Mouse (Mus musculus) cortical plate, adult 2 months (tissue): Measurements from ENCODE around the gene Cdc42. TPM values are rescaled to one million over a fixed set of nuclear protein-coding genes. Genes with fewer than 3 reads are reported as not detected.

ENCODE experiments used
- H3K27ac ChIP-seq: fragments of 200-500 bp; 2 replicates; pipeline ENCODE4 v1.5.1; 2012; ENCODE audit warnings: low read length, control low read depth, inconsistent platforms; ENCODE audit not compliant: insufficient read depth
- H3K4me1 ChIP-seq: fragments of 200-500 bp; 2 replicates; pipeline ENCODE4 v1.6.1; 2011; ENCODE audit warnings: low read length; ENCODE audit not compliant: control insufficient read depth, insufficient read depth
- H3K4me3 ChIP-seq: fragments of 200-500 bp; 2 replicates; pipeline ENCODE4 v1.5.1; 2011; ENCODE audit warnings: mild to moderate bottlenecking, low read length, control low read depth; ENCODE audit not compliant: insufficient read depth
- CTCF ChIP-seq: fragments of 200-500 bp; IDR thresholded peaks from 2 replicates; pipeline ENCODE4 v1.5.1; 2011; ENCODE audit warnings: mild to moderate bottlenecking, control low read depth, low read length; ENCODE audit not compliant: insufficient read depth; ENCODE audit errors: extremely low read depth
- POLR2A ChIP-seq: fragments of 200-500 bp; IDR thresholded peaks from 2 replicates; pipeline ENCODE4 v1.6.1; 2011; ENCODE audit warnings: mild to moderate bottlenecking, low read length, control low read depth; ENCODE audit not compliant: insufficient read depth; ENCODE audit errors: extremely low read depth
- polyA plus RNA-seq: library from polyadenylated mRNA; depleted of rRNA; stranded (reverse); fragments of >200 nt; gene quantifications from 2 replicates; pipeline ENCODE4 v1.2.3, GENCODE M21; 2012

The Cdc42 gene
- polyA plus RNA-seq, 1 experiment, result 397 TPM

GRCm38 (mm10) chr4:137289701-137290100 lies 67.8 kb downstream of the Cdc42 start:
- H3K4me1 ChIP-seq, result peaks cover 5% of the 10 kb centered on the region
- no peak overlapping the region for H3K27ac ChIP-seq
- no peak overlapping the region for H3K4me3 ChIP-seq
- TF ChIP-seq CTCF, result no peak
- no peak for TF ChIP-seq POLR2A

GRCm38 (mm10) chr4:137287818-137288217 lies 69.7 kb downstream of the Cdc42 start:
- Histone ChIP-seq H3K27ac (no peak overlapping the region), H3K4me3 (no peak overlapping the region), H3K4me1 (0 out of 2 replicates have a peak, but pooled peaks cover 1% of the 10 kb centered on the region)
- peak; percentile 67 for TF ChIP-seq CTCF
- TF ChIP-seq POLR2A, result no peak

GRCm38 (mm10) chr4:137287206-137287605 lies 70.3 kb downstream of the Cdc42 start:
- H3K4me3 ChIP-seq, result no peak overlapping the region
- no peak overlapping the region for H3K27ac ChIP-seq
- H3K4me1 ChIP-seq, result 0 out of 2 replicates have a peak, but pooled peaks cover 1% of the 10 kb centered on the region
- TF ChIP-seq POLR2A, result no peak
- TF ChIP-seq CTCF, result no peak

- 0 out of 2 replicates have a peak, but pooled peaks cover 1% of the 10 kb centered on the region for H3K4me1 ChIP-seq
Measured at GRCm38 (mm10) chr4:137286662-137286953, 70.9 kb downstream of the Cdc42 start.

GRCm38 (mm10) chr4:137285876-137286661 lies 71.5 kb downstream of the Cdc42 start:
- Histone ChIP-seq H3K4me3 (no peak overlapping the region), H3K27ac (no peak overlapping the region), H3K4me1 (0 out of 2 replicates have a peak, but pooled peaks cover 1% of the 10 kb centered on the region)
- TF ChIP-seq POLR2A, result no peak
- no peak for TF ChIP-seq CTCF

More at GRCm38 (mm10) chr4:137286662-137286953, 70.9 kb downstream of the Cdc42 start:
- TF ChIP-seq CTCF (no peak), POLR2A (no peak)
- H3K27ac ChIP-seq, result no peak overlapping the region
- H3K4me3 ChIP-seq, result no peak overlapping the region

- TF ChIP-seq POLR2A (no peak), CTCF (no peak)
- Histone ChIP-seq H3K27ac (no peak overlapping the region), H3K4me1 (no peaks in the 10 kb centered on the region), H3K4me3 (no peak overlapping the region)
Measured at GRCm38 (mm10) chr4:137283407-137283732, 74.2 kb downstream of the Cdc42 start.

GRCm38 (mm10) chr4:137282584-137283406 lies 74.7 kb downstream of the Cdc42 start:
- H3K27ac ChIP-seq, result no peak overlapping the region
- TF ChIP-seq CTCF (no peak), POLR2A (no peak)
- no peak overlapping the region for H3K4me3 ChIP-seq
- no peaks in the 10 kb centered on the region for H3K4me1 ChIP-seq

GRCm38 (mm10) chr4:137282122-137282521 lies 75.4 kb downstream of the Cdc42 start:
- Histone ChIP-seq H3K27ac (no peak overlapping the region), H3K4me3 (no peak overlapping the region), H3K4me1 (no peaks in the 10 kb centered on the region)
- TF ChIP-seq POLR2A (no peak), CTCF (no peak)

GRCm38 (mm10) chr4:137281273-137281672 lies 76.2 kb downstream of the Cdc42 start:
- no peaks in the 10 kb centered on the region for H3K4me1 ChIP-seq
- H3K4me3 ChIP-seq, result no peak overlapping the region
- no peak overlapping the region for H3K27ac ChIP-seq
- TF ChIP-seq CTCF (no peak), POLR2A (no peak)
